Mouse (Mus musculus) left cerebral cortex, adult 9 months (tissue): ENCODE data around the gene Oaz2.

Source experiments
- DNase-seq, 2 experiments: peaks; one replicate each; pipeline ENCODE4 v3.0.0; 2022; ENCODE audit warnings: low spot score in 2 of 2

The Oaz2 gene

GRCm38 (mm10) chr9:65692959-65693603, 25.3 kb downstream of the Oaz2 start:
- no peak for DNase-seq

GRCm38 (mm10) chr9:65695646-65696045, 27.8 kb downstream of the Oaz2 start:
- DNase-seq: peak; percentile 59 to 81

GRCm38 (mm10) chr9:65696337-65696736, 28.5 kb downstream of the Oaz2 start:
- no peak for DNase-seq

GRCm38 (mm10) chr9:65697356-65697755, 29.6 kb downstream of the Oaz2 start:
- DNase-seq: no peak

GRCm38 (mm10) chr9:65697992-65698391, 30.2 kb downstream of the Oaz2 start:
- DNase-seq: no peak

GRCm38 (mm10) chr9:65700504-65700903, 32.7 kb downstream of the Oaz2 start:
- no peak for DNase-seq

GRCm38 (mm10) chr9:65702286-65702685, 34.5 kb downstream of the Oaz2 start:
- no peak for DNase-seq

- DNase-seq: no peak
Measured at GRCm38 (mm10) chr9:65703241-65703640, 35.4 kb downstream of the Oaz2 start.

- DNase-seq: no peak
Measured at GRCm38 (mm10) chr9:65703926-65704595, 36.3 kb downstream of the Oaz2 start.

GRCm38 (mm10) chr9:65718195-65718594, 50.4 kb downstream of the Oaz2 start:
- DNase-seq: no peak

- no peak for DNase-seq
Measured at GRCm38 (mm10) chr9:65721161-65721566, 53.4 kb downstream of the Oaz2 start.

GRCm38 (mm10) chr9:65724471-65725290, 56.9 kb downstream of the Oaz2 start:
- DNase-seq: no peak

GRCm38 (mm10) chr9:65725291-65725622, 57.5 kb downstream of the Oaz2 start:
- DNase-seq: no peak

GRCm38 (mm10) chr9:65726431-65726830, 58.6 kb downstream of the Oaz2 start:
- DNase-seq: no peak

- peak in 1 of 2 experiments; percentile 30 for DNase-seq
Measured at GRCm38 (mm10) chr9:65727491-65727890, 59.7 kb downstream of the Oaz2 start.

- no peak for DNase-seq
Measured at GRCm38 (mm10) chr9:65728588-65728987, 60.8 kb downstream of the Oaz2 start.

- no peak for DNase-seq
Measured at GRCm38 (mm10) chr9:65734931-65735330, 67.1 kb downstream of the Oaz2 start.
